Mouse (Mus musculus) intestine, embryonic 14.5 days (tissue): ENCODE results near the gene Serpina3i. TPM values are rescaled to one million over a fixed set of nuclear protein-coding genes. Genes with fewer than 3 reads are reported as not detected.
"Not testable (repeated sequence)": the region's sequence is repeated elsewhere in the genome, so short reads cannot be mapped to it uniquely, and the experiment has no call there.

Experiments
- ATAC-seq: fragments of 200-750 bp; cut with Nextera tagmentation; replicated peaks from 2 replicates; pipeline ENCODE4 v1.8.0; 2017; ENCODE audit warnings: low read depth, moderate number of reproducible peaks, moderate TSS enrichment, moderate library complexity; ENCODE audit not compliant: low FRiP score, low TSS enrichment
- DNase-seq: peaks from one replicate; pipeline ENCODE4 v3.0.0-alpha.2; 2018; ENCODE audit warnings: low spot score
- H3K27ac ChIP-seq: fragments of 300-500 bp; sonication (generic); 2 replicates; pipeline ENCODE4 v1.5.1; 2014; ENCODE audit warnings: low read depth, mild to moderate bottlenecking, control low read depth
- H3K27me3 ChIP-seq: fragments of 300-500 bp; sonication (generic); replicated peaks from 2 replicates; pipeline ENCODE4 v1.6.1; 2014; ENCODE audit warnings: low read length, control low read depth; ENCODE audit not compliant: control insufficient read depth, insufficient read depth
- H3K36me3 ChIP-seq: fragments of 300-500 bp; sonication (generic); 2 replicates; pipeline ENCODE4 v1.6.1; 2014; ENCODE audit warnings: low read length, control low read depth; ENCODE audit not compliant: control insufficient read depth, insufficient read depth
- H3K4me1 ChIP-seq: fragments of 300-500 bp; sonication (generic); replicated peaks from 2 replicates; pipeline ENCODE4 v1.6.1; 2014; ENCODE audit warnings: low read length, control low read depth, mixed read lengths; ENCODE audit not compliant: control insufficient read depth, insufficient read depth
- H3K4me2 ChIP-seq: fragments of 300-500 bp; sonication (generic); 2 replicates; pipeline ENCODE4 v1.6.1; 2014; ENCODE audit warnings: low read length
- H3K4me3 ChIP-seq: fragments of 300-500 bp; sonication (generic); 2 replicates; pipeline ENCODE4 v1.5.1; 2014; ENCODE audit warnings: low read depth, low read length, control low read depth, mixed read lengths
- H3K9ac ChIP-seq: fragments of 300-500 bp; sonication (generic); 2 replicates; pipeline ENCODE4 v1.6.1; 2014; ENCODE audit warnings: mild to moderate bottlenecking, low read length
- H3K9me3 ChIP-seq: fragments of 300-500 bp; sonication (generic); 2 replicates; pipeline ENCODE4 v1.6.1; 2016; ENCODE audit warnings: low read length, control low read depth; ENCODE audit not compliant: control insufficient read depth
- WGBS: fragments of 180-500 bp; shearing (Covaris S2); extraction: QIAGEN DNeasy Blood & Tissue Kit; methylation state at CpG from one replicate; pipeline ENCODE4 v1.1.7; 2014; 5-methylcytosine and 5-hydroxymethylcytosine counted together
- polyA plus RNA-seq: library from polyadenylated mRNA; unstranded; fragments of >200 nt; fragmentation: Nextera tagmentation; extraction: Ambion mirVana; gene quantifications from 2 replicates; pipeline ENCODE4 v1.2.1, GENCODE M21; 2014

Serpina3i gene
- polyA plus RNA-seq, 1 experiment from 2014 or later, result not detected

- not testable (repeated sequence) for H3K27ac ChIP-seq, DNase-seq, H3K4me1 ChIP-seq, H3K27me3 ChIP-seq, H3K9me3 ChIP-seq, H3K9ac ChIP-seq, H3K36me3 ChIP-seq, H3K4me2 ChIP-seq, H3K4me3 ChIP-seq, ATAC-seq
- WGBS, result 76% methylated on average over 1 of the region's 1 CpGs
Measured at GRCm38 (mm10) chr12:104238048-104238447, 24.9 kb upstream of the Serpina3i start.

DNA sequence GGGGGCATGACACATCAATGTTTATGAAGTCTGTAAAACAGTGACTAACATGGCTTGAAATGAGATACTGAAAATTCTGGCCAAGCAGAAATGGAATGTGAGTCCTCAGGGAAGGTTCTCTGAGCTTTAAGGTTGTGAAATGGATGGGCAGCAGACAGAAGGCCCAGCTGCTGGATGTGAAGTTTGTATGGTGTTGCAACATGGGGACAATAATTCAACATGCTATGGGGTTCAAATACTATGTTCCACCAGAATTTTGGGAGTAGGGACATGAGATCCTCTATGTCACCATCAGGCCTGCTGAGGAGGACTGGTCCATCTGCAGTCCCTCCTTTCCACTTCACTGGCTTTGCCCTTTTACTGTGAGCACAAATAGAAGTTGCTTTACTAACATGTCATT, 19.6 kb upstream of the Serpina3i start:
- Histone ChIP-seq H3K4me1 (no peaks in the 10 kb centered on the region), H3K4me2 (no peak overlapping the region), H3K4me3 (no peak overlapping the region), H3K9ac (no peak overlapping the region), H3K27ac (no peak overlapping the region), H3K36me3 (no peaks in the 10 kb centered on the region), H3K9me3 (no peaks in the 10 kb centered on the region), H3K27me3 (no peaks in the 10 kb centered on the region)
- DNase-seq, result no peak
- no peak for ATAC-seq

DNA sequence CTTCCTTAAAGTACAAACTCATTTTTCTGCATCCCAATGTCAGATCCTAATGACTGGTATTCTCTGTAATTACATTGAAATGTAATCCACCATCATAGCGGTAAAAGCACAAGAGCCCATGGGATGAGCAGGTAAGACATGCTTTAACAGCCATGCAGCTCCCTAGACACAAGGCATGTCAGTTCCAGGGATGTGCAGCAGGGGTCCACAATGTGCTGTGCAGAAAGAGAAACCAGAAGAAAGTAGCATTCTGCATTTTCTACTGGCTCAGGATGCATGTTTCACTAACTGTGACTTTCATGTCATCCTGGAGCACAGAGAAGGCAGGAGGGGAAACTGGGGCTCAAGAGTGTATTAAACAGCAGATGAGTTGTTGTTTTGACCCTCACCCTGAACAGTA, 17.8 kb upstream of the Serpina3i start:
- Histone ChIP-seq H3K27ac (no peak overlapping the region), H3K27me3 (no peaks in the 10 kb centered on the region), H3K4me1 (no peaks in the 10 kb centered on the region), H3K9me3 (no peaks in the 10 kb centered on the region), H3K4me3 (no peak overlapping the region), H3K4me2 (no peak overlapping the region), H3K36me3 (no peaks in the 10 kb centered on the region), H3K9ac (no peak overlapping the region)
- WGBS, result 67% methylated on average over 1 of the region's 1 CpGs
- DNase-seq, result no peak
- ATAC-seq, result no peak

DNA sequence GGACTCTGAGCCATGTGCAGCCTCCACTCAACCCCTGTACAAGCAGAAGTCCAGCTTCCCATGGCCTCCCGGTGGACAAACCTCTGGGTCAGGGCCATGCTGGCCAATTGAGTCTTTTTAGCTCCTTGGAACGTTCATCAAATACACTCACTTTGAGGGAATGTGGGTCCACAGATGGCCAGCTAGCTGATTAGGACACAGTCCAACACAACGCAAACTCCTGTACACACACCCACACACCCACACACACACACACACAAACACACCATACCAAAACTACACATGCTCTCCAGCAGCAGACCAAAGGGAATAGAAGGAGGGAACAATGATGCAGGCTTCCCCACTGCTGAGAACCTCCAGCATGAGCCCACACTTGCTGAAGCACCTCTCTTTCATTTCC, 17.3 kb upstream of the Serpina3i start:
- Histone ChIP-seq H3K4me2 (no peak overlapping the region), H3K4me1 (no peaks in the 10 kb centered on the region), H3K36me3 (no peaks in the 10 kb centered on the region), H3K9me3 (no peaks in the 10 kb centered on the region), H3K9ac (no peak overlapping the region), H3K27me3 (no peaks in the 10 kb centered on the region), H3K4me3 (no peak overlapping the region), H3K27ac (no peak overlapping the region)
- DNase-seq (no peak), ATAC-seq (no peak)
- WGBS, result 76% methylated on average over 3 of the region's 3 CpGs

- Histone ChIP-seq H3K4me2 (no peak overlapping the region), H3K4me1 (no peaks in the 10 kb centered on the region), H3K4me3 (no peak overlapping the region), H3K27ac (no peak overlapping the region), H3K27me3 (no peaks in the 10 kb centered on the region), H3K36me3 (no peaks in the 10 kb centered on the region), H3K9ac (no peak overlapping the region), H3K9me3 (no peaks in the 10 kb centered on the region)
- ATAC-seq, result no peak
- DNase-seq, result no peak
Measured at GRCm38 (mm10) chr12:104247553-104248002, 15.3 kb upstream of the Serpina3i start.

GRCm38 (mm10) chr12:104248231-104248630, 14.7 kb upstream of the Serpina3i start:
- ATAC-seq (no peak), DNase-seq (no peak)
- no peak overlapping the region for H3K4me3 ChIP-seq
- no peak overlapping the region for H3K9ac ChIP-seq
- WGBS, result 61% methylated on average over 3 of the region's 3 CpGs
- H3K27ac ChIP-seq, result no peak overlapping the region
- no peaks in the 10 kb centered on the region for H3K4me1 ChIP-seq
- no peaks in the 10 kb centered on the region for H3K36me3 ChIP-seq
- no peaks in the 10 kb centered on the region for H3K9me3 ChIP-seq
- no peaks in the 10 kb centered on the region for H3K27me3 ChIP-seq
- no peak overlapping the region for H3K4me2 ChIP-seq

DNA sequence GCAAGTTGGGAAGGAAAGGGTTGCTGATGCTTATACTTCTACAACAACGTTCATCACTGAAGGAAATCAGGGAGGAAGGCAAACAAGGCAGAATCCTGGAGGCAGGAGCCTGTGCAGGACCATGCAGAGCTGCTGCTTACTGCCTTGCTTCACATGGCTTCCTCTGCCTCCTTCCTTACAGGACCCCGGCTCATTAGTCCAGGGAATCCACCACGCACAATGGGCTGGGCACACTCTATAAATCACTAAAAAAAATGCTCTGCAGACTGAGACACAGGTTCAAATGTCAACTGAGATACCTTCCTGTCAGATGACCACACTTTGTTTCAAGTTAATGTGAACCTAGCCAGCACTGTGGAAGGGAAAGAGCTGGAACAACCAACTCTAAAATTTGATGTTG, 1.9 kb upstream of the Serpina3i start:
- H3K27me3 ChIP-seq, result no peaks in the 10 kb centered on the region

GRCm38 (mm10) chr12:104266374-104266773, 3.5 kb downstream of the Serpina3i start:
- Histone ChIP-seq H3K27ac (no peak overlapping the region), H3K9me3 (no peaks in the 10 kb centered on the region), H3K9ac (no peak overlapping the region), H3K4me3 (no peak overlapping the region), H3K36me3 (no peaks in the 10 kb centered on the region), H3K4me1 (no peaks in the 10 kb centered on the region), H3K4me2 (no peak overlapping the region), H3K27me3 (no peaks in the 10 kb centered on the region)
- ATAC-seq, result no peak
- 77% methylated on average over 3 of the region's 3 CpGs for WGBS
- no peak for DNase-seq

More for the DNA sequence above, 1.9 kb upstream of the Serpina3i start:
- no peak for ATAC-seq
- DNase-seq, result no peak
- WGBS, result 37% methylated on average over 3 of the region's 3 CpGs
- no peak overlapping the region for H3K27ac ChIP-seq
- no peaks in the 10 kb centered on the region for H3K36me3 ChIP-seq
- no peaks in the 10 kb centered on the region for H3K4me1 ChIP-seq
- no peaks in the 10 kb centered on the region for H3K9me3 ChIP-seq
- no peak overlapping the region for H3K9ac ChIP-seq
- no peak overlapping the region for H3K4me2 ChIP-seq
- no peak overlapping the region for H3K4me3 ChIP-seq

DNA sequence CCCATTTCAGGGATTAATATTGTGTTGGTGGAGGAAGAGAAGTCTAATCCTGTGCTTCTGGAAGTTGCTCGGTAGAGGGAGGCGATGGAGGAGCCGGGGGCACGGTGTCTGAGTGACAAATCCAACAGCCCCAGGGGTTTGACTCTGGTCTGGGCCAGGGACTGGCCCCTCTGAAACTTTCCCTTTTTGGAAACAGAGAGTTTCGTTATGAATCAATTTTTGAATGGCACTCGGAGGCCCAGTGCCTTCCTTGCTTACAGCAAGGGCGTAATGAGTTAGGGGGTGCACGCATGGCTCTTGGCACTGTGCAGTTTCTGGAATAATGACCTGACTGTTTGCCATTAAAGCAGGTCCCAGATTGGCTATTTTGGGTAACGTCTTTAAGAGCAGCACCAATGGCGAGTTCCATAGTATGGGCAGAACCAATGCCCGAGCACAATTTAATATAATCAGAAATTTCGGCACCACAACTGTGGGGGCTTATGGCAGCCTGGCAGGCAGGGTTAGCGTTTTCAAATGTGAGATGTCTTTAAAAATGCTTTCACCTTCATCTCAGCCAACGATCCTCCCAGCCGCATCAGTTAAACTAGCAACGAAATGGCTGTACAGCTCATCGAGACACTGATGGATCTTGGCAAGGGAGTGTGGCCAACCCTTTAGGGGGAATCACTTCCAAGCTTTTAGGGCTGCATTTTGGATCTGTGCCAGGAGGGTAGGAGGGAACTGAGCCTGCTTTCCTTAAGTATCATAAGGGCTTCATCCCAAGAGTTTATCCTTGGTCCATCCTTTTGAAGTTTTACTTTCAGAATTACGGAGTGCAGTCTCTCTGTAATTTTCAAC, 15.5 kb downstream of the Serpina3i start:
- no peaks in the 10 kb centered on the region for H3K36me3 ChIP-seq
- no peak for DNase-seq
- H3K9ac ChIP-seq, result no peak overlapping the region
- no peak overlapping the region for H3K4me3 ChIP-seq
- no peak for ATAC-seq
- peaks cover 4% of the 10 kb centered on the region; the same call in 1 of the 2 replicates for H3K9me3 ChIP-seq
- no peaks in the 10 kb centered on the region for H3K27me3 ChIP-seq
- no peaks in the 10 kb centered on the region for H3K4me1 ChIP-seq
- WGBS, result 84% methylated on average over 18 of the region's 18 CpGs
- H3K27ac ChIP-seq, result no peak overlapping the region
- no peak overlapping the region for H3K4me2 ChIP-seq
